Mouse (Mus musculus) embryonic fibroblast, embryonic 13.5 days (primary cell): ENCODE results near the gene Rabgap1l.

Source experiments
- CTCF ChIP-seq: IDR thresholded peaks from 2 replicates; pipeline ENCODE4 v1.5.1; 2011; ENCODE audit warnings: mild to moderate bottlenecking, control low read depth, low read length, moderate library complexity, borderline replicate concordance; ENCODE audit not compliant: insufficient read depth
- POLR2A ChIP-seq: IDR thresholded peaks from 2 replicates; pipeline ENCODE4 v1.6.1; 2011; ENCODE audit warnings: low read depth, mild to moderate bottlenecking, control low read depth, low read length, moderate library complexity

GRCm38 (mm10) chr1:160496906-160497577, 296.0 kb downstream of the Rabgap1l start:
- TF ChIP-seq CTCF (no peak), POLR2A (no peak)
